Mouse (Mus musculus) frontal cortex, postnatal 36 days (tissue): ENCODE results near the gene Phlpp2.
"Not testable (repeated sequence)": the region's sequence is repeated elsewhere in the genome, so short reads cannot be mapped to it uniquely, and the experiment has no call there.

ENCODE experiments used
- DNase-seq, 2 experiments: peaks; one replicate each; pipeline ENCODE4 v3.0.0; 2022; ENCODE audit warnings: low spot score in 2 of 2

Phlpp2 gene

DNA sequence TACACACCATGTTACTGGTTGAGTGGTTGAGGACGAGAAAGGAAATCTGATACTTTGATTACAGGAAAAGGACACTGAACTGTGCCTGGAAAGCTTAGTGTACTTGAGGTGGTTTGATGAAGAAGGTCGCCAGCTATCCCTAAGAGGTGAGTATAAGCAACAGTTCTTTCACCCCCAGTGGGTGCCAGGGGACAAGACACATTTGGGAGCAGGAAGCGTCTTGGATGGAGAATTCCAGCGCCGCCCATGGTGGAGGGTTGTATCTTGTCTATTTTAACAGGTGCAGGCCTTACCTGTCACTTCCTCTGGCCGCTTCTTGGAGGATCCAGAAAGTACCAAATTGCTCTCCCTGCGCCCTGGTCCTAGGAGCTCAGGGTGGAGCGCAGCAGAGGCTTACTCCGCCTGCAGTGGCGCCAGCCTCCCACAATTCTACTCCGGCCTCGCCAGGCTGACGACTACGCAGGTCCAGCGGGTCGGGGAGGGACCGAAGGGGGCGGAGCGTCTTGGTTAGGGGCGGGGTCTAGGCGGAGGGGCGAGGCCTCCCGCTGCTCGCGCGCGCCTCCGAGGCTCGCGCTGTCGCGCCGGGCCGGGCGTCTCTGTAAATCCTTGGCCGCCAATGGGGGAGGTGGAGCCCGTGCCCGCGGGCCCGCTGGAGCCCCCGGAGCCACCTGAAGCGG lies at the start of gene Phlpp2:
Gene Phlpp2 (plus strand): TSS at position 540 of the 677 bp plus-strand sequence.
- peak; percentile 93 for DNase-seq

DNA sequence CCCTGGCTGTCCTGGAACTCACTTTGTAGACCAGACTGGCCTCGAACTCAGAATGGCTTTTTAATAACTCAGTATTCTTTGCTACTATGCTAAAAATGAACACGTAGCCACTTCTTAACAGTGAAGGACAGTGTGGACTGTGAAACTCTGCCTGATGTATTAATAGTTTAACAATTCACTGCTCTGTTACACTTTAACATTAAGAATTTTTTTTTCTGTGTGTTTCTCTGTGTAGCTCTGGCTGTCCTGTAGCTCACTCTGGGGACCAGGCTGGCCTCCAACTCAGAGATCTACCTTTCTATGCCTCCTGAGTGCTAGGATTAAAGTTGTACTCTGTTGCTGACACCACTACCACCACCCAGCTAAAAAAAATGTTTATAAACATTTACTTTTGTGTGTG lies 44.8 kb upstream of the Phlpp2 start:
- DNase-seq: no peak

DNA sequence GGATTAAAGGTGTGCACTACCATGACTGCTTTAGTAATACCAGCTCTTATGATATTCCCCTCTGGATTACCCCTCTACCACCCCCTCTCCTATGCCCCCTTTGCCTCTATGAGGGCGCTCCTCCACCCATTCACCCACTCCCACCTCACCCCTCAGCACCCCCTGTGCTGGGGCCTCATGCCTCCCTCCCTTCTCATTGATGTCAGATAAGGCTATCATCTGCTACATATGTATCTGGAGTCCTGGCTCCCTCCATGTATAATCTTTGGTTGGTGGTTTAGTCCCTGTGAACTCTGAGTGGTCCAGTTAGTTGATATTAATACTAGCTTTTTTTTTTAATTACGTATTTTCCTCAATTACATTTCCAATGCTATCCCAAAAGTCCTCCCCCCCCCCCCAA lies 28.5 kb upstream of the Phlpp2 start:
- DNase-seq: no peak

DNA sequence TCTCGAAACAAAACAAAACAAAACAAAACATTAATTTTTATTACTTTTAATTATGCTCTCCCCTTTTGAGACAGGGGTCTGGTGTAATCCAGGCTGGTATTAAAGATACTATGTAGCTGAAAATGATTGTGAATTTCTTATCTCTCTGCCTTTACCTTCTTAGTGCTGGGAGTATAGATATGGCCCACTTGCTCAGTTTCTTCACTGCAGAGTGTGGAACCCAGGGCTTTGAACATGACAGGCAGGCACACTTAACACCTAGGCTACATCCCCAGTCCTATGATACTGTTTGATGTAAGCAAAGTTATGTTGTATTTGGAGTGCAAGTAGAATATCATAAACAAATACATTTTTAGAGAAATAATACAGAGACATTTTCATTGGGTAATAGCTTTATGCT lies 25.9 kb upstream of the Phlpp2 start:
- DNase-seq: no peak

DNA sequence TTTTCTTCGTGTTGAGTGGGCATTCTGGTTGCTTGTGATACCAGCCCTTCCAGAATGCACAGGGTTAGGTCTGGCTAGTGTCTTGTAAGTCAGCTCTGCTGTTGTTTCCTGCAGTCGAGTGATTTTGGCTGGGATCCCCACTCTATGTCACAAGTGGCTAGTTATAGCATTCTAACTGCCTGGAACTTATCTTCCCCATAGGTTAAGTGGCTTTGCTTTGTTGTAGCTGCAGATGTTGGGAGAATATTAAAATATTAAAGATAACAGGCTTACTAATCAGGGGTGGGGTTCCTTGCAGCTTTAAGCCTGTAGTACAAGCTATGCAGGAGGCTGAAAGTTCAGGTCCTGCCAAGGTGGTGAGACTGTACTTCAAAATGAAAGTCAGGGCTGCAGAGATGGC lies 20.5 kb upstream of the Phlpp2 start:
- DNase-seq: no peak

DNA sequence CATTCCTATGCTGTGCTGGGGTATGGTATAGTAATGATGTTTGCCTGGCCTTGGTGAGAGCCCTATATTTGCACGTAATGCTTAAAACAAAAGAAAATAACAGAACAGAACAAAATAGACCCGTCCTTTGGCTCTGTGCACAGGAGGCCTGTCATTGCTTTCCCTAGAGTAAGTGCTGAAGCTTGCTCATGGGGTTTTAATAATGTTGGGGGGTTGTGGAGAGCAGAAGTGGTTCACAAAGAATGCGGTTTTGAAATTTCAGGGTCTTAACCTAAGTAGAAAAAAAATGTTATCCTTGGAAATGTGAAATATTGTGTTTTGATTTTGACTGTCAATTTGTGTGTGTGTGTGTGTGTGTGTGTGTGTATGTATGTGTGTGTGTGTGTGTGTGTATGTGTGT lies 19.4 kb upstream of the Phlpp2 start:
- no peak for DNase-seq

DNA sequence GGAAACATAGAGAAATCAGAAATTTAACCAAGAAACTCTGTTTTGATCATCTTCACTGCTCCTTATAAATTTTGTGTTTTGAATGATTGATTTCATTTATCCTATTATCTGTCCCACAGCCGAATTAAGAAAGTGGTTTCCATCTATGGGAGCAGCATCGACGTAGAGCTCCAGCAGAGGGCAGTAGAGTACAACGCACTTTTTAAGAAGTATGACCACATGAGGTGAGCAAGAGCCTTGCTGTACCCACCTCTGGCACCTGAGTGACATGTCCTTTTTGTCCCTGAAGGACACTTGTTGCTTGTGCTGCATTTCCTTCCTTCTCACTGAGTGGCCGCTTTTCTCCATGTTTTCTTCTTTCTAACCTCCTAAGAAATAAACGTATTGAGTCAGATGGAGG lies 14.9 kb upstream of the Phlpp2 start:
- DNase-seq: peak; percentile 49 to 76

DNA sequence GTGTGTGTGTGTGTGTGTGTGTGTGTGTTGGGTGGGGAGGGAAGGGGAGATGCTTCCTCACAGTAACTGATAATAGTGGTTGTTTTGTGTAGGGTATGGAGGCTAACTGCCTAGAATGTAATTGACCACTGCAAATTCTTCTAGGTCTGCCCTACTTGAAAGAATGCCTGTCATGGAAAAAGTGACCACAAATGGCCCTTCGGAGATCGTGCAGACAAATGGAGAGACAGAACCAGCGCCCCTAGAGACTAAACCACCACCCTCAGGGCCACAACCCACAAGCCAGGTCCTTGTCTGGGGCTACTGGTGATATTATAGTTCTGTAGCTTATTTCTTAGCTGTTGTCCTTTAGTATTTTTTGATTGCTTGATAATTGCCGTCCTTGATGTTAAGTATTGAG lies 13.8 kb upstream of the Phlpp2 start:
- DNase-seq: no peak

DNA sequence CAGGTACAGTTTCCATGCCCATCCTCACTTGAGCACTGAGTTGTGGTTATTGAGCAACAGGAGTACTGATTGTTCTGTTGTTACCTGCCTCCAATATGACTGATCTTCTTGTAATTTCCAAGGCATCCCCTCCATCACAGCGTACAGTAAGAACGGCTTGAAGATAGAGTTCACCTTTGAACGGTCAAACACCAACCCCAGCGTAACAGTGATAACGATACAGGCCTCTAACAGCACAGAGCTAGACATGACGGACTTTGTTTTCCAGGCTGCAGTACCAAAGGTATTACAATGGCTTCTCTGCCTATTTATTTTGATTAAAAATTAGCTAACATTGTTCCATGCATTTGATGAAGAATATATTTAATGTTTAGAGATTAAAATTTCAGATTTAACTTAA lies 12.9 kb upstream of the Phlpp2 start:
- no peak for DNase-seq

DNA sequence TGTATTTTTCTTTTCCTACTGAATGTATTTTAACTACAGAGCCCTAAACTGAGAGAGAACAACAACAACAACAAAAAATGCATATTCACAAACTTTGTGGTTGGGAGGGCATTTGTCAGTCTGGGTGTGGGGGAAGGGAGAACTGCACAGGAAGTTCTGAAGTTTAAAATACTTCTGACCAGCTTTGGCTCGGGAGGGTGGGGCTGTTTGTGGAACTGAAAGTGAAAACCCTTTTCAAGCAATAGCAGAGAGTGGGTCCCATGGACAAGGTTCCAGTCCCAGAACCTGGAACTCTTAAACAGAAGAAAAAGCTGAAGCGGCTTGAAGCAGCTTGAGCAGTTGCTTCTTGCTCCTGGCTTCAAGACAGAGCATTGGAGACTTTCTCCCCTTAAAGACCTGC lies 4.9 kb upstream of the Phlpp2 start:
- no peak for DNase-seq

DNA sequence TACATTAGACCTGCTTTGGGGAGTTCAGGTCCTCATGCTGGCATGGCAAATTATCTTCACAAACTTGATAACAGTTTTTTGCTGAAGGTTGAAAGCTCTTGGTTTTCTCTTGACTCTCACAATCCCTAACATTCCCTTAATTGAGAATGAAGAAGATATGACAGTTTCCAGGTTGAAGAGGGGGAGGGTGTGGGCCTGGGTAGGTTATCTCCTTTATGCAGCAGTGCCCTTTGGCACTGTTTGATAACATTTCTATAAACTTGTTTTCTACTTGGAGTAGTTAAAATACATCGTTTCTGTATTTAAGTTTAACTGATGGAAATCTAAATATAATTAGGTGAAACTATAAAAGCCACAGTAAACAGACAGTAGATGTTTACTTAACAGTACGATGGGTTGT lies 3.5 kb upstream of the Phlpp2 start:
- DNase-seq: no peak

DNA sequence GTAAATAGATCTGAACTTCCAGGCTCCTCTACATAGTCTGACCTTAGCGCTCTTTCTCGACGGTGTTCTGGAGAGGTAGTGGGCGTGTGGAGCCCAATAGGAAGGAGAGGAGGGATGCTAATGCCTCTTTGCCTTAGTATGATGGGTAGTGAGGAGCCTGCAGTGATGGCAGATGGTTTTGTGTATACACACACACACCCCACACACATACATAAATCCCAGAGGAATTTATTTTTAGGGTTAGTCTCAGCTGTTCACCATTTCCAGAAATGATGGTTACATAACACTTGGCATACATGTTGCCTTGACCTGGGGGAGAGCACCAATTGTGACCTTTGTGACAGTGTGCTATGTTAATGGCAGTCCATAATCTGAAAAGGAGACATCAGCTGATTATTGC lies 2.8 kb upstream of the Phlpp2 start:
- peak; percentile 26 to 57 for DNase-seq

DNA sequence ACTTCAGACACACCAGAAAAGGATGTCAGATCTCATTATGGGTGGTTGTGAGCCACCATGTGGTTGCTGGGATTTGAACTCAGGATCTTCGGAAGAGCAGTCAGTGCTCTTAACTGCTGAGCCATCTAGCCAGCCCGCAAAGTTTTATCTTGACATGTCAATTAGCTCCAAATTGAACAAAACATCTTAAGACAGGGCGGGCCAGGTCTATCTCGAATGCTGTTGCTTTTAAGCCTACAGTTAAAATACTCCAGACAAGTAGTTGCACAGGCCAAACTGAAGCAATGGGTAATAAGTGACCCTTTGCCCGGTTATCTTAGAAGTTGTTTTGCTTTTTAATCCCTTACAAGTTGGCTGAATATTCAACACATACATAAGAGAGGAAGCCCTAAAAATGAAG lies 1.7 kb upstream of the Phlpp2 start:
- DNase-seq: no peak

DNA sequence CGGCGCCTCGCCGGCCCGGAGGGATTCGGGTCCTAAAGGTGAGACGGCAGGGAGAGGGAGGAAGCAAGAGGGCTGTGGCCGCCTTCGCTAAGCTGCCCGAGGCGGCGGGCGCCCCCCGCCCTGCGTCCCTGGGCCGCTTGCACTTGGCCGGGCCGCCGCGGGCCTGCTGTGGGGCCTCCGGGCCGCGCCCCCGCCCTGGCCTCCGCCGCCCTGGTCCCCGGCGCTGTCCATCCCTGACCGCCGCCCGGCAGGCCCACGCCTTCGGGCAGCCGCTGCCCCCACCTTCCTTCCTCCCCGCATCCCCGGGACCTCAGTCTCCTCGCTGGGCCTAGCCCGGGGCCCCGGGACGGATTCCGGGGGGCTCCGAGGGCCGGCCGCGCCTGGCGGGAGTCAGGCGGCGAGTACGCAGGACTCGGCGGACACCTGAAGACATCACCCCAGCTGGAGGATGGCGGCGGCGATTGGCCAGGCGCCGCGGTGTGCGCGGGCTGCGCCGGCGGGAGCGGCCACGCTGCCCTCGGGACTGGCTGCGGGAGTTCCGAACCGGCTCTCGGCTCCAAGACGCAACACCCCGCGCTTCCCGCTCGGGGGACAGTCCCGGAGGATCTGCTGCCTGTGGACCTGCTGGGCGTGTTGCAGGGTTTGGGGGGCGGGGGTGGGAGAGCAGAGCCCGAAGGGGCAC lies 479 bp downstream of the Phlpp2 start:
- peak; percentile 63 to 71 for DNase-seq

DNA sequence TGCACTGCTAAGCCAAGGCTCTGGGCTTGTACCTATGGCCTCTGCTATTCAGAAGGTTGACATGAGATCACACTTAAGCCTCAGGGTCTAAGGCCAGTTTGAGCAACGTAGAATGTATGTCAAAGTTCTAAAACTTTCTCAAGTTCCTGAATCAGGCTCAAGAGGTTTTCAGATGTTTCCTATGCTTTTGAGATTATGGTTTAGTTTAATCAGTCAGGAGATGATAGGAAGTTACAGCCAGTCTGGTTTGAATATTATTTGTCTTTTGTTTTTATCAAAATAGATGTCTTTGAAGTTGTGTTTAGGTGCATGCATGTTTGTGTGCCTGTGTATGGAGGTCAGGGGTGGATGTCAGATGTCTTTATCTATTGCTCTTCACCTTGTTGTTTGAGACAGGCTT lies 2.7 kb downstream of the Phlpp2 start:
- DNase-seq: no peak

DNA sequence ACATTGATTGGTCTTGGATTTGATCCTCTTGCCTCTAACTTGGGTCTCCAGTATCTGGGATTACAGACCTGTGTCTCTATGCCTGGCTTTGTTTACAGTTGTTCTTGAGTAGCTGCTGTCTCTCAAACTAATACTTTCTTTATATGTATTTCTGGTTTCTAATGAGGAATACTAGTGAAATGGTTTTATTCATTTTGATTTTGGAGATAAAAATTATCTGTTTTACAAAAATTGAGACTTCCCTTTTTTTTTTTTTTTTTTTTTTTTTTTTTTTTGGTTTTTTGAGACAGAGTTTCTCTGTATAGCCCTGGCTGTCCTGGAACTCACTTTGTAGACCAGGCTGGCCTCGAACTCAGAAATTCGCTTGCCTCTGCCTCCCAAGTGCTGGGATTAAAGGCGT lies 5.5 kb downstream of the Phlpp2 start:
- DNase-seq: not testable (repeated sequence)

DNA sequence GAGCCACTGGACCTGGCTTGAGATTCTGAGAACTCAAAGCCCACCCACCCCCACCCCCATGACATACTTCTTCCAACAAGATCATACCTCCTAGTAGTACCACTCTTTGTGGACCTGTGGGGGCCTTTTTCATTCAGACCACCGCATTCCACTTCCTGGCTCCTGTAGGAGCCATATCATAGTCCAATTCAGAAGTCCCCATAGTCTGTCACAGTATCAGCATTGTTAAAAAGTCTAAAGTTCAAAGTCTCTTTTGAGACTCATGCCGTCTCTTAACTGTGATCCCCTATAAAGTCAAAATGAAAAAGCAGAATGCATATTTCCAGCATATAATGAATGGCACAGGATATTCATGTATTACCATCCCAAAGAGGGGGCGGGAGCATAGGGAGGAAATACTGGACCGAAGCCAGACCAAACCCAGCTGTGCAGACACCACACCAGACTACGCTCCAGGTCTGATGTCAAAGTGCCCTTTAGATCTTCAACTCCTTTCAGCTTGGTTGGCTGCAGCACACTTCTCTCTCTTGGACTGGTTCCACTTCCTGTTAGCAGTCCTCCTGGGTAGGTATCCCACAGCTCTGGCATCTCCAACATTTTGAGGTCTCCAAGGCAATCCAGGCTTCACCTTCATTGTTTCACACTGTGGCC lies 11.8 kb downstream of the Phlpp2 start:
- no peak for DNase-seq

DNA sequence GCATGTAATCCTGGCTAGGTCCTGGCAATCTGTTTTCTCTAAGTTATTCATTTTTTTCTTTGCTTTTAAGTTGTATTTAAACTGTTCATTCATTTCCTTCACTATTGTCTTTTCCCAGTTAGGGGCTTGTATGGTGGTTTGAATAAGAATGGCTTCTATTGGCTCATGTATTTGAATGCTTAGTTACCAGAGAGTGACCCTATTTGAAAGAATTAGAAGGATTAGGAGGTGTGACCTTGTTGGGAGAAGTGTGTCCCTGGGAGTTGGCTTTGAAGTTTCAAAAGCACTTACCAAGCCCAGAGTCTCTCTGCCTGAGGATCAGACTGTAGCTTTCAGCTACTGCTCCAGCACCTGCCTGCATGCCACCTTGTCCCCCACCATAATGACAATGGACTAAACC lies 17.0 kb downstream of the Phlpp2 start:
- DNase-seq: no peak

DNA sequence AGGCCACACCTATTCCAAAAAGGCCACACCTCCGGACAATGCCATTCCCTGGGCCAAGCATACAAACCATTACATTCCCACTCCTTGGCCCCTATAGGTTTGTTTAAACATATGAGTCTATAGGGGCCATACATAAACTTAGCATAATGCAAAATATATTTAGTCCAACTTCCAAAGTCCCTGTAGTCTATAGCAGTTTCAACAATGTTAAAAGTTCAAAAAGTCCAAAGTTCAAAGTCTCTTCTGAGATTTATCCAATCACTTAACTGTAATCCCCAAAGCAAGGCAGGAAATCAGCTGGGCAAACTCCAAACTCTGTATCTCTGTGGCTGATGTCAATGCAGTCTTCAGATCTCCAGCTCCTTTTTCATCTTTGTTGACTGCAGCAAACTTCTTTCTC lies 20.9 kb downstream of the Phlpp2 start:
- DNase-seq: no peak

DNA sequence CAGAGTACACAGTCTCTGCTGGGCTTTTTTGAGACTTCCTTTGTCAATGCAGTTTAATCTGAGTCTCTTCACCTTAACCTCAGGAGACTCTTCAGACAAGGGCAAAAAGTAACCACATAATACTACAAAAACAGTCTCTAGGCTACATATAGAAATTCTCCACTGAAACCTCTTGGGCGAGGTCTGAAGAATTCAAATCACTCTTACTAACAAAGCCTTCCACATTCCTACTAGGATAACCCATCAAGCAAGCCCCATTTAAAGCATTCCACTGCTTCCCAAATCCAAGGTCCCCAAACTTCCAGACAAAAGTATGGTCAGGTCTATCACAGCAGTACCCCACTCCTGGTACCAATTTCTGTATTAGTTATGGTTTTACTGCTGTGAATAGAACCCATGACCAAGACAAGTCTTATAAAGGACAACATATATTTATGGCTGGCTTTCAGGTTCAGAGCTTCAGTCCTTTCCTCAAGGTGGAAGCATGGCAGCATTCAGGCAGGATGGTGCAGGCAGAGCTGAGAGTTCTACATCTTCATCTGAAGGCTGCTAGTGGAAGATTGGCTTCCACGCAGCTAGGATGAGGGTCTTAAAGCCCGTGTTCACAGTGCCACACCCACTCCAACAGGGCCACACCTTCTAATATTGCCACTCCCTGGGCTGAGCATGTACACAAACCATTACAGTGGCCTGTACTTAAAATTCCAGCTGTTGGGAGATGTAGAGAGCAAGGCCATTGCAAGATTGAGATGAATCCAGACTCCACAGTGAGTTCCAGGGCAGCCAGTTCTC lies 22.6 kb downstream of the Phlpp2 start:
- DNase-seq: no peak

DNA sequence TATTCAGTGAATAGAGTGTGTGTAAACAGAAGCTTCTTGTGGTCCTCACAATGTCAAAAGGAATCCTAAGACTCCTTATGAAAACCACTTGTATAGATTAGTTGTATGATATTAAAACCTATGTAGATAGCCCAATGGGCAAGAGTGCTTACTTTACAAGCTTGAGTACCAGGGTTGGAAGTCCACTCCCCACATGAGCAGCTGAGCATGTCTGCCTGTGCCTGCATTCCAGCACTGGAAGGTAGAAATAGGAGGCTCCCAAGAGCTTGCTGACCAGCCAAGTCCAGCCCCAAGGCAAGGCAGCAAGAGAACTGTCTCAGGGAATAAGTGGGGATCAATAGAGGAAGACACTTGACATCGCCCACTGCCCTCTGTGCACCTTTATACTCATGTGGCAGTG lies 26.3 kb downstream of the Phlpp2 start:
- DNase-seq: no peak

DNA sequence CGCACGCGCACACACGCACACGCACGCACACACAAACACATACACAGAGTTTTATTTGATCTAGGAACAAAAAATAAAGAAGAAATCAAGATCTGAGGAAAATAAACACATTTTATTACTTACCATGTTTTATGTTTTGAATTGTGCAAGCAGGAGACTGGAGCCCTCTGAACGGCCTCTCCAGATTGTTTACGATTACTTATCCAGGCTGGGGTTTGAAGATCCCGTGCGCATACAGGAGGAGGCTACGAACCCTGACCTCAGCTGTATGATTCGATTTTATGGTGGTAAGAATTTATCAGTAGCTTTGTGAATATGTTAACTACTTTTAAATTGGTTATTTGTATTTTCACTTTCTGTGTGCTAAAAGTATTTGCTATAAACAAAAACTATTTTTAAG lies 27.0 kb downstream of the Phlpp2 start:
- DNase-seq: no peak

DNA sequence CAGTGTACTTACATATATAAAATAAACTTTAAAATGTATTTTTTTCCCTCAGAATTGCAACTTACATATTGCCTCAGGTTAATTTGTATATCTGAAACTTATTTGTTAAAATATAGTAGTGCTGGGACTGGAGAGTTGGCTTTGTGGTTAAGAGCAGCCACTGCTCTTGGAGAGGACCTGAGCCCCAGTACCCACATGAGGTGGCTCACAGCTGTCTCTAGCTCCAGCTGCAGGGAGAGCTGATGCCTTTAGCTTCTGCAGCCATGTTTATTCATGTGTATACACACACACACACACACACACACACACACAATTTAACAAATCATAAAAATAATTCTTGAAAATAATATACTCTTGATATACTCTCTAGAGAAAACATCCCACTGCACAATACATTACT lies 34.0 kb downstream of the Phlpp2 start:
- DNase-seq: no peak
